Mouse (Mus musculus): ENCODE data around the gene Adamtsl1.

DNA sequence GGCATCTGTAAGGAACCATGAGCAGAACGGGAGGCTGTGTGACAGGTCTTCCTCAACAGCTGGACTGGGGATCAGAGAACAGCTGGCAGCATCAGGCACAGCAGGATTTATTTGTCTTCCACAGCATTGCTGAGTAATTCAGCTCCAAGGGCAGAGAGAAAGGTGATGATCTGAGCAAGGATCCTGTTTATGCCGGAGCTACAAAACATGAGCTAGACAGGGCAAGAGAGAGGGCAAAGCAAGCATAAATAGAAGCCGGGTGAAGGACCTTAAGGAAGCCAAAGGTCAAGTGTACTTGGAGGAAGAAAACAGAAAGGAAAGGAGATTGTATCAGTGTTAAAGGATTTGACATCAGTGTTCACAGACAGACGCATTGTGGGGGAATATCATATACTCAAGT lies 158.3 kb downstream of the Adamtsl1 start:
- TF ChIP-seq POLR2A (IDR thresholded peaks at IDR 0.05; ENCODE audit: borderline replicate concordance, extremely low read depth, insufficient read depth, insufficient read length, poor library complexity, severe bottlenecking), result no peak
- TF ChIP-seq CTCF (IDR thresholded peaks at IDR 0.05; ENCODE audit: borderline replicate concordance, extremely low read depth, insufficient read depth, insufficient read length), result no peak

Measured in brain, embryonic 14.5 days (tissue).